Mouse (Mus musculus) forebrain, embryonic 15.5 days (tissue): ENCODE data around the gene Adh6a. TPM values are rescaled to one million over a fixed set of nuclear protein-coding genes. Genes with fewer than 3 reads are reported as not detected.

Source experiments
- ATAC-seq: fragments of 200-750 bp; cut with Nextera tagmentation; replicated peaks from 2 replicates; pipeline ENCODE4 v1.8.0; 2017; ENCODE audit warnings: mild to moderate bottlenecking, moderate TSS enrichment, moderate library complexity
- H3K27ac ChIP-seq: fragments of 300-500 bp; sonication (generic); replicated peaks from 2 replicates; pipeline ENCODE4 v1.5.1; 2015; ENCODE audit warnings: mild to moderate bottlenecking, inconsistent platforms
- H3K27me3 ChIP-seq: fragments of 300-500 bp; sonication (generic); 2 replicates; pipeline ENCODE4 v1.6.1; 2015; ENCODE audit warnings: inconsistent platforms
- H3K36me3 ChIP-seq: fragments of 300-500 bp; sonication (generic); 2 replicates; pipeline ENCODE4 v1.6.1; 2015; ENCODE audit warnings: mild to moderate bottlenecking, inconsistent platforms
- H3K4me1 ChIP-seq: fragments of 300-500 bp; sonication (generic); 2 replicates; pipeline ENCODE4 v1.6.1; 2015; ENCODE audit warnings: inconsistent platforms
- H3K4me2 ChIP-seq: fragments of 300-500 bp; sonication (generic); replicated peaks from 2 replicates; pipeline ENCODE4 v1.6.1; 2015; ENCODE audit warnings: mild to moderate bottlenecking, inconsistent platforms
- H3K4me3 ChIP-seq: fragments of 300-500 bp; sonication (generic); 2 replicates; pipeline ENCODE4 v1.5.1; 2015; ENCODE audit warnings: mild to moderate bottlenecking, inconsistent platforms
- H3K9ac ChIP-seq: fragments of 300-500 bp; sonication (generic); replicated peaks from 2 replicates; pipeline ENCODE4 v1.6.1; 2015; ENCODE audit warnings: mild to moderate bottlenecking, inconsistent platforms
- H3K9me3 ChIP-seq: fragments of 300-500 bp; sonication (generic); 2 replicates; pipeline ENCODE4 v1.6.1; 2016; ENCODE audit warnings: inconsistent platforms
- WGBS: fragments of 180-500 bp; shearing (Covaris S2); methylation state at CpG from one replicate; pipeline ENCODE4 v1.1.7; 2015; ENCODE audit warnings: mixed read lengths; 5-methylcytosine and 5-hydroxymethylcytosine counted together
- polyA plus RNA-seq: library from polyadenylated mRNA; unstranded; fragments of >200 nt; fragmentation: Nextera tagmentation; extraction: Ambion mirVana; gene quantifications from 2 replicates; pipeline ENCODE4 v1.2.1, GENCODE M21; 2015

Adh6a gene
- not detected in 2 replicates for polyA plus RNA-seq

DNA sequence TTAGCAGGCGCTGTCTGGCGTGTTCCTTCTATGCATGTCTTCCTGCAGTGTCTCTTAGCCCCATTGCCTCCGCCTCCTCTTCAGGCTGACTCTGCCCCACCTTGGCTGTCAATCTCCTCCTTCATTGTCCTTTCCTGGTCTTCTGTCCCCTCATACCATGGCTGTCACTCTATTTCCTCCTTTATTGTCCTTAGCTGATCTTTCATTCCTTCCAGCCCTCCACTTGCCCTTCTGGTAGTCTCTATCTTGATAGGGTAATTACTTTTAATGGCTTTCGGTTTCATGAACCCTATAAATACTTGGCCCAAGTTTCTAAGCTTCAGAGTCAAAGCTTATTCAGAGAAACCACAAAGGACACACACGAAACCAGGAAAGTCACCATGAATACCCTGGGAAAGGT is at the start of gene Adh6a:
TSS of gene Adh6a (plus strand) at position 322 of the 400 bp plus-strand sequence.
- H3K9ac ChIP-seq, result no peak within 1 kb of the TSS
- 78% methylated on average over 5 of the region's 5 CpGs for WGBS
- H3K27me3 ChIP-seq, result no peaks in the 10 kb centered on the region
- H3K4me1 ChIP-seq, result no peaks in the 10 kb centered on the region
- no peak within 1 kb of the TSS for H3K27ac ChIP-seq
- no peak within 1 kb of the TSS for H3K4me3 ChIP-seq
- H3K4me2 ChIP-seq, result no peak within 1 kb of the TSS
- no peak for ATAC-seq
- no peaks in the 10 kb centered on the region for H3K36me3 ChIP-seq
- no peaks in the 10 kb centered on the region for H3K9me3 ChIP-seq

- no peak overlapping the region for H3K4me3 ChIP-seq
- no peaks in the 10 kb centered on the region for H3K36me3 ChIP-seq
- peak; percentile 58 for ATAC-seq
- no peaks in the 10 kb centered on the region for H3K9me3 ChIP-seq
- 52% methylated on average over 3 of the region's 3 CpGs for WGBS
- no peaks in the 10 kb centered on the region for H3K4me1 ChIP-seq
- no peak overlapping the region for H3K4me2 ChIP-seq
- no peak overlapping the region for H3K27ac ChIP-seq
- H3K27me3 ChIP-seq, result no peaks in the 10 kb centered on the region
- no peak overlapping the region for H3K9ac ChIP-seq
These were observed 48.4 kb upstream of the Adh6a start for GRCm38 (mm10) chr3:138264648-138265047.

- H3K4me1 ChIP-seq, result no peaks in the 10 kb centered on the region
- H3K9ac ChIP-seq, result no peak overlapping the region
- H3K4me3 ChIP-seq, result no peak overlapping the region
- H3K27ac ChIP-seq, result no peak overlapping the region
- no peaks in the 10 kb centered on the region for H3K9me3 ChIP-seq
- H3K27me3 ChIP-seq, result no peaks in the 10 kb centered on the region
- no peaks in the 10 kb centered on the region for H3K36me3 ChIP-seq
- ATAC-seq, result no peak
- H3K4me2 ChIP-seq, result no peak overlapping the region
- 41% methylated on average over 1 of the region's 1 CpGs for WGBS
These were observed 42.6 kb upstream of the Adh6a start for GRCm38 (mm10) chr3:138270507-138270906.

- no peaks in the 10 kb centered on the region for H3K4me1 ChIP-seq
- H3K36me3 ChIP-seq, result no peaks in the 10 kb centered on the region
- no peak overlapping the region for H3K27ac ChIP-seq
- WGBS, result 94% methylated on average over 2 of the region's 2 CpGs
- H3K9me3 ChIP-seq, result no peaks in the 10 kb centered on the region
- no peak for ATAC-seq
- no peak overlapping the region for H3K4me2 ChIP-seq
- H3K27me3 ChIP-seq, result no peaks in the 10 kb centered on the region
- no peak overlapping the region for H3K9ac ChIP-seq
- H3K4me3 ChIP-seq, result no peak overlapping the region
These were observed 41.8 kb upstream of the Adh6a start for GRCm38 (mm10) chr3:138271297-138271696.

- Histone ChIP-seq H3K36me3 (no peaks in the 10 kb centered on the region), H3K4me1 (no peaks in the 10 kb centered on the region)
These were observed 40.0 kb upstream of the Adh6a start for GRCm38 (mm10) chr3:138273080-138273479.

GRCm38 (mm10) chr3:138275100-138275499 is 38.0 kb upstream of the Adh6a start:
- H3K27ac ChIP-seq, result no peak overlapping the region
- H3K36me3 ChIP-seq, result no peaks in the 10 kb centered on the region
- H3K27me3 ChIP-seq, result no peaks in the 10 kb centered on the region
- ATAC-seq, result no peak
- no peak overlapping the region for H3K4me3 ChIP-seq
- WGBS, result 91% methylated on average over 3 of the region's 3 CpGs
- H3K4me2 ChIP-seq, result no peak overlapping the region
- no peaks in the 10 kb centered on the region for H3K4me1 ChIP-seq
- no peak overlapping the region for H3K9ac ChIP-seq
- no peaks in the 10 kb centered on the region for H3K9me3 ChIP-seq

More at GRCm38 (mm10) chr3:138273080-138273479, 40.0 kb upstream of the Adh6a start:
- WGBS, result 93% methylated on average over 7 of the region's 7 CpGs
- no peak overlapping the region for H3K4me2 ChIP-seq
- H3K27ac ChIP-seq, result no peak overlapping the region
- no peak overlapping the region for H3K4me3 ChIP-seq
- no peak overlapping the region for H3K9ac ChIP-seq
- no peaks in the 10 kb centered on the region for H3K27me3 ChIP-seq
- no peaks in the 10 kb centered on the region for H3K9me3 ChIP-seq
- no peak for ATAC-seq

GRCm38 (mm10) chr3:138282556-138282955 is 30.5 kb upstream of the Adh6a start:
- Histone ChIP-seq H3K4me3 (no peak overlapping the region), H3K9me3 (no peaks in the 10 kb centered on the region), H3K27me3 (no peaks in the 10 kb centered on the region), H3K36me3 (no peaks in the 10 kb centered on the region), H3K4me2 (no peak overlapping the region), H3K4me1 (no peaks in the 10 kb centered on the region), H3K9ac (no peak overlapping the region), H3K27ac (no peak overlapping the region)
- WGBS, result 71% methylated on average over 9 of the region's 9 CpGs
- ATAC-seq, result no peak

DNA sequence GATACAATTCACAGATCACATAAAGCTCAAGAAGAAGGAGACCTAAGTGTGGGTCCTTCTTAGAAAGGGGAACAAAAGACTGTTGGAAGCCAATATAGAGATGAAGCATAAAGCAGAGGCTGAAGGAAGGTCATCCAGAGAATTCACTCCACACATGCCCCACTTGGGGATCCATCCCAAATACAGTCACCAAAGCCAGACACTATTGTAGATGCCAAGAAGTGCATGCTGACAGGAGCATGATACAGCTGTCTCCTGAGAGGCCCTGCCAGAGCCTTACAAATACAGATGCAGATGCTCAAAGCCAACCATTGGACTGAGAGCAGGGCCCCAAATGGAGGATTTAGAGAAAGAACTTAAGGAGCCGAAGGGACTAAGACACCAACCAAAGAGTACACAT is 29.3 kb upstream of the Adh6a start:
- no peaks in the 10 kb centered on the region for H3K4me1 ChIP-seq
- ATAC-seq, result no peak
- 100% methylated on average over 1 of the region's 1 CpGs for WGBS
- no peak overlapping the region for H3K27ac ChIP-seq
- H3K4me3 ChIP-seq, result no peak overlapping the region
- H3K36me3 ChIP-seq, result no peaks in the 10 kb centered on the region
- no peak overlapping the region for H3K9ac ChIP-seq
- no peaks in the 10 kb centered on the region for H3K9me3 ChIP-seq
- no peaks in the 10 kb centered on the region for H3K27me3 ChIP-seq
- H3K4me2 ChIP-seq, result no peak overlapping the region

DNA sequence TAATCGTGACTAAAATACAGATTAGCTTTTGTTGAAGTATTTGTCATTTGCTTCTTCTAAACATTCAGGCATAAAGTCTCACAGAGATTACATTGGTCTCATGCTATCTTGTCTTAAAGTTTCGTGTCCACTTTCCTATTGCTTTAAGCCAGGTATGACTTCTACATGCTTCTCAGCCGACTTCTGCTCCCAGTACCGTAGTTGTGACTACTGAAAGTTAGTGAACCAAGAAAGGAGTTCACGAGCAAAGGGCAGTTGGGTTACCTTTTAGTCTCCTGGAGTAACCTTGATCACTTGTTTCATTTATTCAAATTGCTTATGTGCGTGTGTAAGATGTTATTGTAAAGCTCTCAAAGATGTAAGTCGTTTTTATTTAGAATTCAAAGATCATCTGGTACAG is 27.1 kb upstream of the Adh6a start:
- Histone ChIP-seq H3K27me3 (no peaks in the 10 kb centered on the region), H3K27ac (no peak overlapping the region), H3K4me3 (no peak overlapping the region), H3K9me3 (no peaks in the 10 kb centered on the region), H3K4me2 (no peak overlapping the region), H3K36me3 (no peaks in the 10 kb centered on the region), H3K4me1 (no peaks in the 10 kb centered on the region), H3K9ac (no peak overlapping the region)
- 83% methylated on average over 7 of the region's 7 CpGs for WGBS
- no peak for ATAC-seq

DNA sequence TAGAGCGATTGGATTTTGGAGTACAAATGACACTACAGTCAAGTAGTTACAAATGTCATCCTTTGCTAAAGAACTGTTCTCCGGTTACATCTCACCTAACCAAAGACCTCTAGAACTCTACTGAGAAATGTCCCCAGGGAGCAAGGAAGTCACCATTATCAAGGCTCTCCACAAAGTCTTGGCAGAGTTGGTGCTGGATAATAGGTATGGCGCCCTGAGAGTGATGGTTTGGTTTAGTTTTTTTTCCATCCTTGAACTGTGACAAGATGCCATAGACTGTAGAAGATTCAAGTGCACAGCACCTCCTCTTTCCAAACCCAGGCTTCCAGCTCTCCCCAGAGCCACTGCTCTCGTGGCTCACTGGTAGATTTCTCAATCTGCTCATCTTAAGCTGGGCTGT is 25.4 kb upstream of the Adh6a start:
- Histone ChIP-seq H3K9ac (no peak overlapping the region), H3K4me2 (no peak overlapping the region), H3K27me3 (no peaks in the 10 kb centered on the region), H3K27ac (no peak overlapping the region), H3K4me3 (no peak overlapping the region), H3K9me3 (no peaks in the 10 kb centered on the region), H3K4me1 (no peaks in the 10 kb centered on the region), H3K36me3 (no peaks in the 10 kb centered on the region)
- 83% methylated on average over 4 of the region's 4 CpGs for WGBS
- no peak for ATAC-seq

GRCm38 (mm10) chr3:138290672-138291071 is 22.4 kb upstream of the Adh6a start:
- H3K9me3 ChIP-seq, result no peaks in the 10 kb centered on the region
- no peak for ATAC-seq
- no peak overlapping the region for H3K4me2 ChIP-seq
- no peak overlapping the region for H3K27ac ChIP-seq
- H3K36me3 ChIP-seq, result no peaks in the 10 kb centered on the region
- WGBS, result 70% methylated on average over 2 of the region's 2 CpGs
- no peaks in the 10 kb centered on the region for H3K4me1 ChIP-seq
- no peaks in the 10 kb centered on the region for H3K27me3 ChIP-seq
- no peak overlapping the region for H3K9ac ChIP-seq
- no peak overlapping the region for H3K4me3 ChIP-seq

DNA sequence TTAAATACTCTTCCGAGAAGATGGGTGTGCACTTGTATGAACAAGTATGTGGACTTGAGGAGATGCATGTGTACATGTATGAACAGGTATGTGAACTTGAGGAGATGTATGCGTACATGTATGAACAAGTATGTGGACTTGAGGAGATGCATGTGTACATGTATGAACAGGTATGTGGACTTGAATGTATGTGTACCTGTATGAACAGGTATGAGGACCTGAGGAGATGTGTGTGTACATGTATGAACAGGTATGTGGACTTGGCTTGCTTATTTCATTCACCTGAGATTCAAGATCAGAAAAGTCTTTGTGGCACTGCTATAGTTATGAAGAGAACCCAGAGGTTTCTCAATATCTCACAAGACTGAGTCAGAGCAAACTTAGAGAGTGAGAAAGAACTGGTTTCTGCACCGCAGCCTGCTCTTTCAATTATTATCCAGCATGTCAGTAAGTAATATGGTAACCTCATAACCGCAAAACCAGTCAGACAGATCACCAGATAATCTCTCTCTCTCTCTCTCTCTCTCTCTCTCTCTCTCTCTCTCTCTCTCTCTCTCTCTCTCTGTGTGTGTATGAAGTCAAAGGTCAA is 21.5 kb upstream of the Adh6a start:
- H3K4me2 ChIP-seq, result no peak overlapping the region
- WGBS, result 88% methylated on average over 4 of the region's 4 CpGs
- H3K27me3 ChIP-seq, result no peaks in the 10 kb centered on the region
- H3K9ac ChIP-seq, result no peak overlapping the region
- H3K4me1 ChIP-seq, result no peaks in the 10 kb centered on the region
- no peaks in the 10 kb centered on the region for H3K36me3 ChIP-seq
- H3K9me3 ChIP-seq, result no peaks in the 10 kb centered on the region
- no peak overlapping the region for H3K4me3 ChIP-seq
- H3K27ac ChIP-seq, result no peak overlapping the region
- no peak for ATAC-seq

DNA sequence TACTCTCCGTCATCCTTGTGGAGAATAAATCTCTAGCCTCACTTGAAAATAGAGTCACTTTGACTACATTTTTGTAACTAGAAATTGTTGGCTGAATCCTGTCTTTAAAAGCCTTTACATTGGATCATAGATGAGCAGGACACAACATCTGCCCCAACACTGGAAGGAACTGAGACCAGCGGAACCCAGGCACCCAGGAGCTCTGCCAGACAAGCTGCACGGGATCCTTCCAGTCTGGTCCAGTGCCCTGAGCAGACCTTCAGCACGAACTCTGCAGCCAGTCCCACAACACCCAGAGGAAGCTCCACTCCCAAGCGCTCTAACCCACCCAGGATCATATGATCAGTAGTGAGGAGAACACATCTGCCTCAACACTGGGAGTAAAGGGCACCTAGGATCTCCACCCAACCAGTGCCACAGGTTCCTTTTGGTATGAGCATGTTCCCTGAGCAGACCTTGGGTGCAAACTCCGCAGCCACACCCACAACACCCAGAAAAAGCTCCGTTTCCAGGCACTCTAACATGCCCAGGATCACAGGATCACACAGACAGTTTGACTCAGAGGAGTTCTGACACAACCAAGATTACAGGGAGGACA is 19.7 kb upstream of the Adh6a start:
- Histone ChIP-seq H3K27ac (no peak overlapping the region), H3K9me3 (0 out of 2 replicates have a peak, but pooled peaks cover 7% of the 10 kb centered on the region), H3K4me1 (no peaks in the 10 kb centered on the region), H3K27me3 (no peaks in the 10 kb centered on the region), H3K36me3 (no peaks in the 10 kb centered on the region), H3K4me2 (no peak overlapping the region), H3K4me3 (no peak overlapping the region), H3K9ac (no peak overlapping the region)
- 91% methylated on average over 7 of the region's 7 CpGs for WGBS
- no peak for ATAC-seq
